Mouse (Mus musculus) kidney, embryonic 14.5 days (tissue): ENCODE results near the gene Fam149a. TPM values are rescaled to one million over a fixed set of nuclear protein-coding genes. Genes with fewer than 3 reads are reported as not detected.
A peak's percentile ranks its signal among the peaks of the same experiment; 100 is the strongest.

ENCODE experiments used
- ATAC-seq: fragments of 200-750 bp; cut with Nextera tagmentation; 2 replicates; pipeline ENCODE4 v1.8.0; 2017; ENCODE audit warnings: moderate number of reproducible peaks, mild to moderate bottlenecking, moderate TSS enrichment, moderate library complexity; ENCODE audit not compliant: low FRiP score, low TSS enrichment
- H3K27ac ChIP-seq: fragments of 300-500 bp; sonication (generic); 2 replicates; pipeline ENCODE4 v1.5.1; 2014; ENCODE audit warnings: low read depth, mild to moderate bottlenecking, low read length, moderate library complexity, mixed read lengths
- H3K27me3 ChIP-seq: fragments of 300-500 bp; sonication (generic); 2 replicates; pipeline ENCODE4 v1.6.1; 2014; ENCODE audit warnings: mild to moderate bottlenecking, low read length; ENCODE audit not compliant: control insufficient read depth, insufficient read depth
- H3K36me3 ChIP-seq: fragments of 300-500 bp; sonication (generic); 2 replicates; pipeline ENCODE4 v1.6.1; 2014; ENCODE audit warnings: low read length, mixed read lengths; ENCODE audit not compliant: control insufficient read depth, insufficient read depth
- H3K4me1 ChIP-seq: fragments of 300-500 bp; sonication (generic); 2 replicates; pipeline ENCODE4 v1.6.1; 2014; ENCODE audit warnings: low read length, mixed read lengths; ENCODE audit not compliant: control insufficient read depth, insufficient read depth
- H3K4me2 ChIP-seq: fragments of 300-500 bp; sonication (generic); replicated peaks from 2 replicates; pipeline ENCODE4 v1.6.1; 2014; ENCODE audit warnings: low read depth, mild to moderate bottlenecking, low read length
- H3K4me3 ChIP-seq: fragments of 300-500 bp; sonication (generic); 2 replicates; pipeline ENCODE4 v1.5.1; 2014; ENCODE audit warnings: mild to moderate bottlenecking, low read length
- H3K9ac ChIP-seq: fragments of 300-500 bp; sonication (generic); 2 replicates; pipeline ENCODE4 v1.6.1; 2014; ENCODE audit warnings: low read depth, mild to moderate bottlenecking, low read length, moderate library complexity
- H3K9me3 ChIP-seq: fragments of 300-500 bp; sonication (generic); 2 replicates; pipeline ENCODE4 v1.6.1; 2016; ENCODE audit warnings: low read length; ENCODE audit not compliant: control insufficient read depth
- WGBS: fragments of 180-500 bp; shearing (Covaris S2); extraction: QIAGEN DNeasy Blood & Tissue Kit; methylation state at CpG from one replicate; pipeline ENCODE4 v1.1.7; 2014; 5-methylcytosine and 5-hydroxymethylcytosine counted together
- polyA plus RNA-seq: library from polyadenylated mRNA; unstranded; fragments of >200 nt; fragmentation: Nextera tagmentation; extraction: Ambion mirVana; gene quantifications from 2 replicates; pipeline ENCODE4 v1.2.1, GENCODE M21; 2014

Fam149a gene
- polyA plus RNA-seq, result 47.5 and 62.8 TPM in 2 replicates

- Histone ChIP-seq H3K4me1 (peaks cover 9% of the 10 kb centered on the region), H3K36me3 (no peaks in the 10 kb centered on the region), H3K9ac (peak within 1 kb of the TSS; percentile 28; the same call in 1 of the 2 replicates), H3K4me2 (peak within 1 kb of the TSS; percentile 83), H3K4me3 (peak within 1 kb of the TSS; percentile 38), H3K27me3 (0 out of 2 replicates have a peak, but pooled peaks cover 6% of the 10 kb centered on the region), H3K27ac (no peak within 1 kb of the TSS), H3K9me3 (no peaks in the 10 kb centered on the region)
- ATAC-seq, result peak; percentile 70
- 3% methylated on average over 6 of the region's 6 CpGs for WGBS
Measured at GRCm38 (mm10) chr8:45381963-45382347, at the start of gene Fam149a. TSS of gene Fam149a (minus strand) at chr8:45382291.

- Histone ChIP-seq H3K36me3 (no peaks in the 10 kb centered on the region), H3K27me3 (no peaks in the 10 kb centered on the region), H3K4me3 (no peak overlapping the region), H3K4me1 (no peaks in the 10 kb centered on the region), H3K27ac (no peak overlapping the region), H3K9ac (no peak overlapping the region), H3K4me2 (no peak overlapping the region), H3K9me3 (no peaks in the 10 kb centered on the region)
- ATAC-seq, result no peak
- WGBS, result 90% methylated on average over 7 of the region's 7 CpGs
Measured at GRCm38 (mm10) chr8:45420151-45420550, 38.1 kb upstream of the Fam149a start.

- no peaks in the 10 kb centered on the region for H3K9me3 ChIP-seq
- no peak for ATAC-seq
- no peak overlapping the region for H3K4me2 ChIP-seq
- no peak overlapping the region for H3K9ac ChIP-seq
- H3K27ac ChIP-seq, result no peak overlapping the region
- H3K4me1 ChIP-seq, result no peaks in the 10 kb centered on the region
- H3K4me3 ChIP-seq, result no peak overlapping the region
- H3K27me3 ChIP-seq, result no peaks in the 10 kb centered on the region
- H3K36me3 ChIP-seq, result no peaks in the 10 kb centered on the region
- 75% methylated on average over 7 of the region's 7 CpGs for WGBS
Measured at GRCm38 (mm10) chr8:45414965-45415364, 32.9 kb upstream of the Fam149a start.

- no peaks in the 10 kb centered on the region for H3K27me3 ChIP-seq
- 54% methylated on average over 2 of the region's 2 CpGs for WGBS
- no peaks in the 10 kb centered on the region for H3K4me1 ChIP-seq
- H3K27ac ChIP-seq, result peak within 1 kb of the TSS; percentile 74
- peak within 1 kb of the TSS; percentile 45 for H3K4me2 ChIP-seq
- peak within 1 kb of the TSS; percentile 40 for H3K4me3 ChIP-seq
- H3K9me3 ChIP-seq, result no peaks in the 10 kb centered on the region
- H3K36me3 ChIP-seq, result no peaks in the 10 kb centered on the region
- ATAC-seq, result no peak
- H3K9ac ChIP-seq, result peak within 1 kb of the TSS; percentile 28; the same call in 1 of the 2 replicates
Measured at GRCm38 (mm10) chr8:45410882-45411281, 28.8 kb upstream of the Fam149a start, which contains the start of gene Tlr3. TSS of gene Tlr3 (minus strand) at chr8:45411080.

- H3K9ac ChIP-seq, result peak overlapping the region; percentile 28; the same call in 1 of the 2 replicates
- peak; percentile 98 for ATAC-seq
- WGBS, result 12% methylated on average over 18 of the region's 18 CpGs
- H3K4me1 ChIP-seq, result no peaks in the 10 kb centered on the region
- no peaks in the 10 kb centered on the region for H3K36me3 ChIP-seq
- no peaks in the 10 kb centered on the region for H3K27me3 ChIP-seq
- H3K27ac ChIP-seq, result peak overlapping the region; percentile 74
- peak overlapping the region; percentile 45 for H3K4me2 ChIP-seq
- H3K9me3 ChIP-seq, result no peaks in the 10 kb centered on the region
- H3K4me3 ChIP-seq, result peak overlapping the region; percentile 40
Measured at GRCm38 (mm10) chr8:45410146-45410880, 28.2 kb upstream of the Fam149a start.

- no peaks in the 10 kb centered on the region for H3K4me1 ChIP-seq
- no peak for ATAC-seq
- no peaks in the 10 kb centered on the region for H3K27me3 ChIP-seq
- no peaks in the 10 kb centered on the region for H3K9me3 ChIP-seq
- 59% methylated on average over 4 of the region's 4 CpGs for WGBS
- peak overlapping the region; percentile 74; the same call in 1 of the 2 replicates for H3K27ac ChIP-seq
- H3K9ac ChIP-seq, result peak overlapping the region; percentile 28; the same call in 1 of the 2 replicates
- H3K4me2 ChIP-seq, result peak overlapping the region; percentile 45
- peak overlapping the region; percentile 40 for H3K4me3 ChIP-seq
- no peaks in the 10 kb centered on the region for H3K36me3 ChIP-seq
Measured at GRCm38 (mm10) chr8:45409702-45410101, 27.6 kb upstream of the Fam149a start.

GRCm38 (mm10) chr8:45383250-45383649 is 1.2 kb upstream of the Fam149a start:
- 41% methylated on average over 1 of the region's 1 CpGs for WGBS
- H3K4me3 ChIP-seq, result no peak overlapping the region
- H3K9ac ChIP-seq, result no peak overlapping the region
- H3K9me3 ChIP-seq, result no peaks in the 10 kb centered on the region
- H3K4me1 ChIP-seq, result peaks cover 9% of the 10 kb centered on the region
- H3K27ac ChIP-seq, result no peak overlapping the region
- no peak overlapping the region for H3K4me2 ChIP-seq
- no peak for ATAC-seq
- H3K27me3 ChIP-seq, result 0 out of 2 replicates have a peak, but pooled peaks cover 6% of the 10 kb centered on the region
- H3K36me3 ChIP-seq, result no peaks in the 10 kb centered on the region

- H3K36me3 ChIP-seq, result no peaks in the 10 kb centered on the region
- H3K9ac ChIP-seq, result peak overlapping the region; percentile 28; the same call in 1 of the 2 replicates
- peak overlapping the region; percentile 38 for H3K4me3 ChIP-seq
- H3K9me3 ChIP-seq, result no peaks in the 10 kb centered on the region
- H3K27ac ChIP-seq, result no peak overlapping the region
- 0 out of 2 replicates have a peak, but pooled peaks cover 6% of the 10 kb centered on the region for H3K27me3 ChIP-seq
- peak; percentile 80 for ATAC-seq
- 3% methylated on average over 38 of the region's 38 CpGs for WGBS
- H3K4me1 ChIP-seq, result peaks cover 9% of the 10 kb centered on the region
- peak overlapping the region; percentile 83 for H3K4me2 ChIP-seq
Measured at GRCm38 (mm10) chr8:45381075-45381962, 772 bp downstream of the Fam149a start.
